Mouse (Mus musculus): ENCODE results near the gene Cacnb3. TPM values are rescaled to one million over a fixed set of nuclear protein-coding genes. Genes with fewer than 3 reads are reported as not detected.
A peak's percentile ranks its signal among the peaks of the same experiment; 100 is the strongest.

The Cacnb3 gene
- polyA plus RNA-seq, 2 experiments: 0.42 to 0.85 TPM

DNA sequence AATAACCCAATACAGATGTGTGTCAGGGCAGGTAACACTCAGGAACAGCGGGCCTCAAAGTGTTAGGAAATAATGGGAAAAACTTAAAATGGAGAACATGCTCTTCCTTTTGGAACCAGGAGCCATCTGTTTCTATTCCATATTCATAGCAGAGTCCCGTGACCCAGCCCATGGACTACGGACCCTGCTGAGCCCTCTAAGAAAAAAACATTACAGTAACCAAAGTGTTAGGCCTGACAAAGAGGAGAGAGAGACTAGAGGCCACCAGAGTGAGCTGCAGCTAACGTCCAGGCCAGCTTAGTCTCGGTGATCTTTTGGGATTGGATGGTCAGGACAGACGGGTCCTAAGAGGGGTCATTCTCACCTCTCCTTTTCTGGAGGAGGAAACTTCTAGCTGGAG is 15.7 kb upstream of the Cacnb3 start:
- Histone ChIP-seq H3K27me3 (ENCODE audit: control insufficient read depth, insufficient read depth, low read length) (peaks cover 11% of the 10 kb centered on the region; the same call in 1 of the 2 replicates), H3K4me2 (ENCODE audit: low read depth) (no peak overlapping the region), H3K4me1 (replicated peaks; ENCODE audit: control insufficient read depth in 2 of 2, insufficient read depth in 2 of 2, low read length in 1 of 2) (peaks cover 5 to 9% of the 10 kb centered on the region in 2 experiments), H3K9ac (replicated peaks) (no peak overlapping the region), H3K36me3 (replicated peaks; ENCODE audit: control insufficient read depth, insufficient read depth, low read depth) (no peaks in the 10 kb centered on the region), H3K27ac (no peak overlapping the region), H3K4me3 (ENCODE audit: insufficient read depth in 1 of 2, low read depth in 2 of 2, low read length in 2 of 2) (no peak overlapping the region), H3K9me3 (ENCODE audit: control insufficient read depth, low read length) (no peaks in the 10 kb centered on the region)
- no peak for ATAC-seq (ENCODE audit: insufficient read depth)
- TF ChIP-seq CTCF (IDR thresholded peaks at IDR 0.05; ENCODE audit: low read depth) (no peak), EP300 (IDR thresholded peaks at IDR 0.05; ENCODE audit: low read depth) (no peak)
- no peak for DNase-seq (ENCODE audit: low read depth in 3 of 3, low spot score in 3 of 3)
- WGBS (ENCODE audit: insufficient replicate concordance): 69% methylated on average over 6 of the region's 6 CpGs

DNA sequence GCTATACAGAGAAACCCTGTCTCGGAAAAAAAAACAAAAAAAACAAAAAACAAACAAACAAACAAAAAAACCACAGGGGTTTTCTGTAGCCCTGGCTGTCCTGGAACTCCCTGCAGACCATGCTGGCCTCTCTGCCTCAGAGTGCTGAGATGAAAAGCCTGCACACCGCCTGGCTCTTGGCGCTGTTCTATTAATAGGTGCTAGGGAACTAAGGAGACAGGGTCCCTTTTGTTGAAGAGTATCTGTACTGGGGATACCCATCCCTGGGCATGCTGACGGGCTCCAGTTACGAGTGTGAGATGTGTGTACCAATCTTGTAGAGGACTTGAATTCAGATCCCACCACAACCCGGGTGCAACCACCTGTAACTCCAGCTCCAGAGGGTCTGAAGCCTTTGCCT is 14.9 kb upstream of the Cacnb3 start:
- no peak for TF ChIP-seq EP300 (IDR thresholded peaks at IDR 0.05; ENCODE audit: low read depth)
- peaks cover 11% of the 10 kb centered on the region; the same call in 1 of the 2 replicates for H3K27me3 ChIP-seq (ENCODE audit: control insufficient read depth, insufficient read depth, low read length)
- H3K27ac ChIP-seq: no peak overlapping the region
- no peaks in the 10 kb centered on the region for H3K9me3 ChIP-seq (ENCODE audit: control insufficient read depth, low read length)
- H3K9ac ChIP-seq (replicated peaks): no peak overlapping the region
- H3K4me2 ChIP-seq (ENCODE audit: low read depth): no peak overlapping the region
- ATAC-seq (ENCODE audit: insufficient read depth) (no peak), DNase-seq (ENCODE audit: low read depth in 3 of 3, low spot score in 3 of 3) (no peak)
- H3K36me3 ChIP-seq (replicated peaks; ENCODE audit: control insufficient read depth, insufficient read depth, low read depth): no peaks in the 10 kb centered on the region
- H3K4me3 ChIP-seq (ENCODE audit: insufficient read depth in 1 of 2, low read depth in 2 of 2, low read length in 2 of 2): no peak overlapping the region
- peaks cover 0 to 3% of the 10 kb centered on the region in 2 experiments; a peak in 2 of 4 replicates for H3K4me1 ChIP-seq (replicated peaks; ENCODE audit: control insufficient read depth in 2 of 2, insufficient read depth in 2 of 2, low read length in 1 of 2)
- whole genome bisulfite sequencing (ENCODE audit: insufficient replicate concordance): 66% methylated on average over 6 of the region's 6 CpGs

DNA sequence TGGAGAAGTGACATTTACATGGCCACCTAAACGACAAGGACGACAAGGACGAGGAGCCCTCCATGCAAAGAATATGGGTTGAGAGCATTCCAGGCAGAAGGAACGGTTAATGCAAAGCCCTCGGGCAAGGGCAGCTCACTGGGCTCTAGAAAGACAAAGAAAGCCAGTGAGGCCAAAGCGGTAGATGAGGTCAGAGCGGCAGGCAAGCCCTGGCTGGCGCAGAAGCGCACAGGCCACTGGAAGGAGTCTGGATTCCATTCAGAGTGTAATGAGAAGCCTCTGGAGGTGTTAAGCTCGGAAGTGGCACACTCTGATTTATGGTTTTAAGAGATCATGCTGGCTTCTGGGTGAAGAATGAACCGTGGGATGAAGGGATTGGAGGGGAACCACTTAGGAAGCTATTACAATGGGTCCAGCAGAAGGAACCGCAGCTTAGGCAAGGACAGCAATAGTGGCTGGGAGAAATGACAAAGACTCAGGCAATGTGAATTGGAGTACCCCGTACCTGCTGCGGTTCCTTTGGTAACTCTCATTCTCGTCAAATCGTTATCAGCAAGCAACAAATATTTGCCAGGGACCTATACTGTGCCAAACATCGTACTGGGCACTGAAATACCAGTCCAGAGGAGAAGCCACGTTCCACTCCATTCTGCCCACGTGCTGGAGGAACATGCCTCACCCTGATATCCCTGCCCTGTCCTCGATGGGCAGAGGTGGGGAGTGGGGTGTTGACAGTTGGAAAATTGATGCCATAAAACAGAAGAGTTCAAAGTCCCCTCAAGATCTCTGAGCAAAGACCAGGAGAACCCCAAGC is 14.1 kb upstream of the Cacnb3 start:
- Histone ChIP-seq H3K4me3 (ENCODE audit: insufficient read depth in 1 of 2, low read depth in 2 of 2, low read length in 2 of 2) (no peak overlapping the region), H3K9ac (replicated peaks) (0 out of 2 replicates have a peak overlapping the region, but pooled peaks have one; percentile 25)

DNA sequence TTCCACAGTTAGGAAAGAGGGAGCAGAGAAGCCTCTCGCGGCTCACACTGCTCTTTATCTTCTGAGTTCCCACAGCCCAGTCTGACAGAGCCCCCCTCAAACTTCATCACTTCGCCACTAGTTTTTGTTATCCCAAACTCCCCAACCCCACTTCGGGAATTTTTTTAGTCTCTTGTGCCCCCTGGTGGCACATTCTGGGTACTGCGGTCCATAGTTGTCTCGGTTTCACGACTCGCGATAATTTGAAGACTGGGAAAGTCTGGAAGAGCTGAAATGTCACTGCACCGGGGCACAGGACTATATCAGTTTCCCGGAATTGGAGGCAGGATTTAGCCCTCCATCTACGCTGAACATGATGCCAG is 13.5 kb upstream of the Cacnb3 start:
- ATAC-seq (ENCODE audit: insufficient read depth): peak; percentile 14; the same call in 1 of the 2 replicates
- Histone ChIP-seq H3K27me3 (ENCODE audit: control insufficient read depth, insufficient read depth, low read length) (peaks cover 12% of the 10 kb centered on the region), H3K27ac (no peak overlapping the region), H3K36me3 (replicated peaks; ENCODE audit: control insufficient read depth, insufficient read depth, low read depth) (no peaks in the 10 kb centered on the region), H3K9ac (replicated peaks) (0 out of 2 replicates have a peak overlapping the region, but pooled peaks have one; percentile 25), H3K4me1 (replicated peaks; ENCODE audit: control insufficient read depth in 2 of 2, insufficient read depth in 2 of 2, low read length in 1 of 2) (peaks cover 0 to 3% of the 10 kb centered on the region in 2 experiments; a peak in 2 of 4 replicates), H3K4me3 (ENCODE audit: insufficient read depth in 1 of 2, low read depth in 2 of 2, low read length in 2 of 2) (no peak overlapping the region), H3K9me3 (ENCODE audit: control insufficient read depth, low read length) (no peaks in the 10 kb centered on the region), H3K4me2 (ENCODE audit: low read depth) (peak overlapping the region; percentile 23)
- DNase-seq (ENCODE audit: low read depth in 3 of 3, low spot score in 3 of 3): no peak
- TF ChIP-seq EP300 (IDR thresholded peaks at IDR 0.05; ENCODE audit: low read depth): no peak
- TF ChIP-seq CTCF (IDR thresholded peaks at IDR 0.05; ENCODE audit: low read depth): peak; percentile 89
- WGBS (ENCODE audit: insufficient replicate concordance): under 1% methylated on average over 12 of the region's 12 CpGs

More for the DNA sequence above, 14.1 kb upstream of the Cacnb3 start:
- DNase-seq (ENCODE audit: low read depth in 3 of 3, low spot score in 3 of 3) (no peak), ATAC-seq (ENCODE audit: insufficient read depth) (no peak)
- peaks cover 0 to 3% of the 10 kb centered on the region in 2 experiments; a peak in 2 of 4 replicates for H3K4me1 ChIP-seq (replicated peaks; ENCODE audit: control insufficient read depth in 2 of 2, insufficient read depth in 2 of 2, low read length in 1 of 2)
- H3K4me2 ChIP-seq (ENCODE audit: low read depth): peak overlapping the region; percentile 23
- TF ChIP-seq CTCF (IDR thresholded peaks at IDR 0.05; ENCODE audit: low read depth) (no peak), EP300 (IDR thresholded peaks at IDR 0.05; ENCODE audit: low read depth) (no peak)
- no peaks in the 10 kb centered on the region for H3K36me3 ChIP-seq (replicated peaks; ENCODE audit: control insufficient read depth, insufficient read depth, low read depth)
- H3K27me3 ChIP-seq (ENCODE audit: control insufficient read depth, insufficient read depth, low read length): peaks cover 11% of the 10 kb centered on the region; the same call in 1 of the 2 replicates
- H3K9me3 ChIP-seq (ENCODE audit: control insufficient read depth, low read length): no peaks in the 10 kb centered on the region
- WGBS (ENCODE audit: insufficient replicate concordance): 48% methylated on average over 20 of the region's 20 CpGs
- no peak overlapping the region for H3K27ac ChIP-seq

- Histone ChIP-seq H3K9me3 (ENCODE audit: control insufficient read depth, low read length) (no peaks in the 10 kb centered on the region), H3K9ac (replicated peaks) (no peak overlapping the region), H3K27me3 (ENCODE audit: control insufficient read depth, insufficient read depth, low read length) (peaks cover 24% of the 10 kb centered on the region), H3K4me2 (ENCODE audit: low read depth) (no peak overlapping the region), H3K4me1 (replicated peaks; ENCODE audit: control insufficient read depth in 2 of 2, insufficient read depth in 2 of 2, low read length in 1 of 2) (no peaks in the 10 kb centered on the region), H3K4me3 (ENCODE audit: insufficient read depth in 1 of 2, low read depth in 2 of 2, low read length in 2 of 2) (no peak overlapping the region), H3K27ac (no peak overlapping the region), H3K36me3 (replicated peaks; ENCODE audit: control insufficient read depth, insufficient read depth, low read depth) (no peaks in the 10 kb centered on the region)
- DNase-seq (ENCODE audit: low read depth in 3 of 3, low spot score in 3 of 3) (no peak), ATAC-seq (ENCODE audit: insufficient read depth) (no peak)
- TF ChIP-seq CTCF (IDR thresholded peaks at IDR 0.05; ENCODE audit: low read depth) (no peak), EP300 (IDR thresholded peaks at IDR 0.05; ENCODE audit: low read depth) (no peak)
- WGBS (ENCODE audit: insufficient replicate concordance): 9% methylated on average over 7 of the region's 7 CpGs
Measured at GRCm38 (mm10) chr15:98622199-98622598, 8.4 kb upstream of the Cacnb3 start.
